Mouse (Mus musculus) heart, adult 11 months (tissue): ENCODE measurements at regions not wholly inside any gene's neighbourhood (a gene's known extent, or its start where the extent isn't known, plus 50 kb on each side); places are given as distances from the start of the nearest gene placed in this dataset.

Experiments used
- DNase-seq: peaks from one replicate; pipeline ENCODE4 v3.0.0; 2022

DNA sequence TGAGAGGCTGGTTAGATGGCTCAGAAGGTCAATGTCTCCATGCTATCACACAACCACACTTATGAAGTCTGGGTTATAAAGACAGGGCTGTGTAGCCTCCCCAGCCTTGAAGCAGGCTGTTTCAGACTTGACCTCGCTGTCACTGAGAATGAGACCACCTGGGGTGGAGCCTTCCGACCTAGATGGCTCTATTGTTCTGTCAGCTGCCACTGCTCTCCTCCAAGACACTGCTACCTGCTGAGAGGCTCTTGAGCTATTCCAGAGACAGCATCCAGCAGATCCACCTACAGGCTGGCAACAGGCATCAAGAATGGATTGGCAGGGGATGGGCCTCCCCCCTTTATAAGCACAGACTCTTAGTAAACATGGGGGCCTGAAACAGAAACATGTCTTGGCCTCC lies 54.1 kb upstream of the Gabrg1 start:
- peak; percentile 82 for DNase-seq
